Mouse (Mus musculus) kidney, postnatal 25 days (tissue): Measurements from ENCODE around the gene Ifi204.
"Not testable (repeated sequence)": the region's sequence is repeated elsewhere in the genome, so short reads cannot be mapped to it uniquely, and the experiment has no call there.

Experiments used
- DNase-seq, 2 experiments: peaks; one replicate each; pipeline ENCODE4 v3.0.0; 2021; ENCODE audit warnings: mixed read lengths in 2 of 2

Ifi204 gene

DNA sequence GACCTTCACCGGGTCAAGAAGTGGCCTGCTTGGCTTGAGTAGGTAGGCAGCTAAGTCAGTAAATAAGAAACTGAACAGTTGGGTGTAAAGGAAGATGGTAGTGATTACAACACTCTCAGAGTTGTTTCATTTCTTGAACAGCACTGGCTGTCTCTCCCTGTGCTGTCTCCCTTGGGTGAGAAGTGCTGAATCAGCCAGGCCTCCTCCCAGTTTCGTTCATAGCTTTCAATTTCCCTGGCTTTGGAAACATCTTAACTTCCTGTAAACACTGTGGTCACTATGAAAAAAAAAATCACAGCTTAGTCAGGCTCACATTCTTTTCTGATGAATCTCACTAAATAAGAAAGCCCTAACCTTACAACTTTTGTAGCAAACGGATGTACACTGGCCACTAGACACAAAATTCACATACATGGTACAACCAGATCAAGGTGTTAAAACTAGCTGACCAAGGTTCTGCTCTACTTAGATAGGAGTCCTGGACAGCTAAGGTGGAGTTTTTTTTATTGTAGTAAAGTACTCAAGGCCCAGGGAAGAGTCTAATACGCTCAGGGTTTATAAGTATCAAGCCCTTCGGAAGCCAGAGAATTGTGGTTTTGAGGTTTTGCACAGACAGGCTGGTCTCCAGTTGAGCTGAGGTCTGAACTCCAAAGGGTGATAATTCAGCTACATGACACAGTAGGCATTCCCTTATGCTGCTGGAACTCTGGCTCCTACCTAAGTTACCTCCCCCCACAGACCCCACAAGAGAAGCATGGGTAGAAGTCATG lies at the start of gene Ifi204:
Gene Ifi204, minus strand, starts transcription at position 96 of the 770 bp plus-strand sequence.
- peak; percentile 37 to 51 for DNase-seq

GRCm38 (mm10) chr1:173809294-173809693 lies 42.6 kb upstream of the Ifi204 start:
- DNase-seq: not testable (repeated sequence)

- DNase-seq: peak; percentile 14 to 33
Observed at GRCm38 (mm10) chr1:173802689-173803281, 36.0 kb upstream of the Ifi204 start.

DNA sequence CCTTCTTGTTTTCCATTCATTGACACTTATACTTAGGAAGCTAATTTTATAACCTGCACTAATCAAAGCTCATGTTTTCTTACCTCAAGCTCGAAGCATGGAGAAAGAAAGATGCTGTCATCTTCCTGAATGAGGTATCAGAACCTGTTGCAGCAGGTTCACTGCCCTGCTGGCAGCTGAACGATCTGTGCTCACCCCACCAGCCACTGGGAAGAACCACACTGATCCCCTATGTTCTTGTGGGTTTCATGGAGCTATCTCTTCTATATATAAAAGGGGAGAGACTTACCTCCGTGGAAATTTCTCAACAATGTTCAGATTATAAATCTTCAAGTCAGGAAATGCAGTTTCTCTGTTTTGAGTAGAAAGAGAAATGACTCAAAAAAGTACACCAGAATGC lies 35.5 kb upstream of the Ifi204 start:
- not testable (repeated sequence) for DNase-seq

- DNase-seq: not testable (repeated sequence)
Observed at GRCm38 (mm10) chr1:173801791-173802190, 35.0 kb upstream of the Ifi204 start.

- DNase-seq: not testable (repeated sequence)
Observed at GRCm38 (mm10) chr1:173773457-173773856, 6.7 kb upstream of the Ifi204 start.

DNA sequence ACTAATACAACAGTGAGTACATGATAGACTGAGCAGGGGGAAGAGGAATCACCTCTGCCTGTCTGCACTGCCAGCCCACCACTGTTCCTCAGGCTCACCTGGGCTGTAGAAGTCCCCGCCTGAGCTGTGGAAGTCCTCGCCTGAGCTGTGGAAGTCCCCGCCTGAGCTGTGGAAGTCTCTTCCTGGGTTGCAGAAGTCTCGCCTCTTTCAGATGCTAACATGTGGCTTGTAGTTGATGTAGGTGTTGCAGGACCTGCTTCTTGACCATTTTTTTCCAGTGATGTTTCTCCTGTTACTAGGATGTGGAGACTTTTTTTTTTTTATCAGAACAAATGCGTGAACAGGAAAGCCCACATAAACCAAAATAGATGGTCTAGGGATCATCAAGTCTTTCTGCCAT lies 6.7 kb downstream of the Ifi204 start:
- not testable (repeated sequence) for DNase-seq

- no peak for DNase-seq
Observed at GRCm38 (mm10) chr1:173742262-173742661, 24.5 kb downstream of the Ifi204 start.

DNA sequence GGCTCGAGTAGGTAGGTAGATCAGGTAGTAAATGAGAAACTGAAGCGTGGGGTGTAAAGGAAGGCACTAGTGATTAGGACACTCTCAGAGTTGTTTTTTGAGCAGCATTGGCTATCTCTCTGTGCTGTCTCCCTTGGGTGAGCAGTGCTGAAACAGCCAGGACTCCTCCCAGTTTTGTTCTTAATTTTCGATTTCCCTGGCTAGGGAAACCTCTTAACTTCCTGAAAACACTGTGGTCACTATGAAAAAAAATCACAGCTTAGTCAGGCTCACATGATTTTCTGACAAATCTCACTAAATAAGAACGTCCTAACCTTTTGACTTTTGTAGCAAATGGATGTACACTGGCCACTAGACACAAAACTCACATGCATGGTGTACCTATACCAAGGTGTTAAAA lies 25.1 kb downstream of the Ifi204 start, which contains the start of gene Ifi207:
Gene Ifi207, minus strand, starts transcription at position 92 of the 400 bp plus-strand sequence.
- DNase-seq: no peak

- DNase-seq: no peak
Observed at GRCm38 (mm10) chr1:173740537-173740936, 26.2 kb downstream of the Ifi204 start.

GRCm38 (mm10) chr1:173736986-173737385 lies 29.8 kb downstream of the Ifi204 start:
- DNase-seq: no peak

DNA sequence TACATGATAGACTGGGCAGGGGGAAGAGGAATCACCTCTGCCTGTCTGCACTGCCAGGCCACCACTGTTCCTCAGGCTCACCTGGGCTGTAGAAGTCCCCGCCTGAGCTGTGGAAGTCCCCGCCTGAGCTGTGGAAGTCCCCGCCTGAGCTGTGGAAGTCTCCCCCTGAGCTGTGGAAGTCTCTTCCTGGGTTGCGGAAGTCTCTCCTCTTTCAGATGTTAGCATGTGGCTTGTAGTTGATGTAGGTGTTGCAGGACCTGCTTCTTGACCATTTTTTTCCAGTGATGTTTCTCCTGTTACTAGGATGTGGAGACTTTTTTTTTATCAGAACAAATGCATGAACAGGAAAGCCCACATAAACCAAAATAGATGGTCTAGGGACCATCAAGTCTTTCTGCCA lies 31.7 kb downstream of the Ifi204 start:
- DNase-seq: not testable (repeated sequence)

DNA sequence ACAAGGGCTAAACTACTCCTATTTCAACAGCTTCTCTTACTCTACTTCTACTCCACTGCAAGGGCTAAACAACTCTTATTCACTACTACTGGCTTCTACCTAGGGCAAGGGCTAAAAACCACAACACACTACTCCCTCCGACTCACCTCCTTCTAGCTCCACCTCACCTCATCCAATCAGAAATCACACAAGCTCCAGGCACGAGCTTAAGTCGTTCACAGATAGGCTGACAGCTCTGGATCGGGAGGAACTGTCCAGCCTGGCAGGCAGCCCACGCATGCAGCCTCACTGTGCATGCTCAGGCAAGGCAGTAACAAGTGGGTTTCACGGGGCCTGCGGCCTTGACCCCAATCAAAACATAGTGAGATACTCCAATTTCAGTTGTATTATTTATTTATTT lies 33.5 kb downstream of the Ifi204 start:
- peak in 1 of 2 experiments; percentile 32 for DNase-seq
